Mouse (Mus musculus): Measurements from ENCODE around the gene Ccdc155.

DNA sequence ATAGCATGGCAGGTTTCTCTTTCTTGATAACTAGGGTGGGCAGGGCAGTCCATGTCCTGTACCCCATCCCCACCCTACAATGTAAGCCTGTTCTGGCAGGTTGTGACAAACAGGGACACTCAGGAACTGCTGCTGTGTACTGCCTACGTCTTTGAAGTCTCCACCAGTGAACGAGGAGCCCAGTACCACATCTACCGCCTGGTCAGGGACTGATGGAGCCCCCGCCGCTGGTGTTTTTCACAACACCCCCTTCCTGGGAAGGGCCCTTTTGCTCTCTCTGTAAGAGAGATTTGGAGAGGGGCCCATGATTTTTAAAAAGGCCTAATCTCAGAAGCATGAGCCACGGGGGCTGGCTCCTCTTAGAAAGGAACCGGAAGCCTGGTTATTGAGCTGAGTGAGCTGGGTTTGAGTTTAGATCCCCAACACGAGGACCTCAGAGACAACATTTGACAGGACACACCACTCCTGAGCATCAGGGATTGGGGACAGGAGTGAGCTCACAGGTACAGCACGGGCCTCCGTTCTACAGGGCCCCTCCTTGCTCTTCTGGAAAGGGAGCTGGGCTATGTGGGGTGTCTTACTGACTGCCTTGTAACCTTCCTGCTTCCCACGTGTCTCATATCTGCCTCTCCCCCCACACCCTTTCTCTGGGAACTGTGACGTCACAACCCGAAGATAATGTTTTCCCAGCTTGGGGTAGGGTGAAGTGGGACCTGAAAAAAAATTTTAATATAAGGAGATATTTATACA is 28.2 kb upstream of the Ccdc155 start:
- TF ChIP-seq POLR2A (IDR thresholded peaks at IDR 0.05; ENCODE audit: borderline replicate concordance, extremely low read depth, insufficient read depth, insufficient read length, poor library complexity, severe bottlenecking) (no peak), CTCF (IDR thresholded peaks at IDR 0.05; ENCODE audit: borderline replicate concordance, extremely low read depth, insufficient read depth, insufficient read length) (no peak)

All from brain, embryonic 14.5 days (tissue).